12 mouse cellular contexts compared by ENCODE assay signal in the genomic region with DNA sequence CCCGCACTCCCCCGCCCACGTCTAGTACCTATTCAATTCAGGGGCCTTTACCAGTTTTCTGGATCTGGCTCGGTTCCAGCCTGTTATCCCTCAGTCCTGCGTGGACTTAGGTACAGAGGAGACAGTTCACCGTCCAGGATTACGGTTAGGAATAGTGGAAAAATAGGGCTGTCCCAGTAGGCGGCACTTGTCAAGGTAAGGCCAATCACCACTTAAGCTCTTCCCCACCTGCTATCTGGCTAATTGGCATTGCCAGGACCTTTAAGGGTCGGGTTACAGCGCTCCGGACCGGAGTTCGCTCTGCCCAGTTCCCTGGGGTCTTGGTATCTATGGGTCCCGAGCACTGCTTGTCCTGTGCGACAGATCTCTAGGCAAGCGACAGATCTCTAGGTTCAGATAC.
DNase-seq lines count a peak whose midpoint lies in the region; TF ChIP-seq lines count a peak whose summit lies in the region.
"Had no signal": no experiment of that assay in that cellular context is flagged by ENCODE, and none has a peak within 500 bp of the region (broad histone marks: within the 10 kb centered on the region; RNA-seq: fewer than 3 reads in every experiment).

Gene Tymp (minus strand): TSS at position 83 of the 400 bp plus-strand sequence.

- peaks cover 63% of the 10 kb centered on the region for H3K4me1 ChIP-seq in E14TG2a.4 (replicated peaks; ENCODE audit: low read depth, low read length)

- no peak for TF ChIP-seq CTCF in E14TG2a.4 (conservative IDR thresholded peaks at IDR 0.05; ENCODE audit: low read length)

- H3K9me3 ChIP-seq in E14TG2a.4 (ENCODE audit: low read length) = no peaks in the 10 kb centered on the region
- H3K9me3 ChIP-seq: limb, embryonic 15.5 days had no signal

- peaks cover 48% of the 10 kb centered on the region for H3K27me3 ChIP-seq in E14TG2a.4 (ENCODE audit: insufficient read depth, low read length)

- peak; percentile 47 for DNase-seq in cerebellum, adult 9-10 months
- DNase-seq in cerebellum, adult 11-12 months = no peak
- DNase-seq in kidney, adult 11 months = peak; percentile 27
- no peak for DNase-seq in kidney, adult 18-20 months
- DNase-seq in kidney, postnatal 36 days = peak; percentile 28 to 60
- DNase-seq in left cerebral cortex, adult 9 months (ENCODE audit: low spot score in 2 of 2) = no peak
- DNase-seq in urinary bladder, postnatal 25 days (ENCODE audit: low spot score) = no peak
- DNase-seq: adrenal gland, postnatal 10 days; cerebellum, adult 11 months; gastrocnemius, postnatal 10 days had no signal

- H3K36me3 ChIP-seq in E14TG2a.4 (ENCODE audit: insufficient read depth, low read length) = peaks cover 13% of the 10 kb centered on the region

- peak within 1 kb of the TSS; percentile 76 for H3K4me3 ChIP-seq in E14TG2a.4 (replicated peaks; ENCODE audit: low read length)

Comparison
In these comparisons a context has a peak if more than half of its experiments do, and no peak if none do; other contexts are left out.
1. DNase-seq: peak in cerebellum, adult 9-10 months (single experiment), kidney, adult 11 months (single experiment) and kidney, postnatal 36 days (2 of 2); none in cerebellum, adult 11-12 months (single experiment), kidney, adult 18-20 months (single experiment), left cerebral cortex, adult 9 months (0 of 2) and urinary bladder, postnatal 25 days (single experiment).